Mouse (Mus musculus) T-helper 1 cell (primary cell): ENCODE measurements around the gene Mmgt2.

Source experiments
- in situ Hi-C: fragments of 300-600 bp; cut with MboI, MseI; formaldehyde crosslinking; loops from one replicate; pipeline ENCODE4 v1.15.1; 2025; ENCODE audit warnings: high pct_unique_total_duplicates

The Mmgt2 gene

GRCm38 (mm10) chr11:62693299-62694184 lies 45.1 kb downstream of the Mmgt2 start:
- in situ Hi-C loops, result no loop called here

- in situ Hi-C loops, result no loop called here
These were observed 46.7 kb downstream of the Mmgt2 start for GRCm38 (mm10) chr11:62695126-62695525.

- in situ Hi-C loops, result loop anchor here (5.0 kb wide), 1 partner anchor 38 kb away; no protein-coding TSS in a partner anchor
These were observed 51.3 kb downstream of the Mmgt2 start for GRCm38 (mm10) chr11:62699749-62700148.

GRCm38 (mm10) chr11:62701218-62701617 lies 52.8 kb downstream of the Mmgt2 start:
- in situ Hi-C loops, result loop anchor here (5.0 kb wide), 1 partner anchor 36 kb away; no protein-coding TSS in a partner anchor

GRCm38 (mm10) chr11:62706141-62706540 lies 57.7 kb downstream of the Mmgt2 start:
- in situ Hi-C loops, result no loop called here

GRCm38 (mm10) chr11:62708252-62708651 lies 59.8 kb downstream of the Mmgt2 start:
- in situ Hi-C loops, result no loop called here

GRCm38 (mm10) chr11:62710657-62711056 lies 62.2 kb downstream of the Mmgt2 start:
- in situ Hi-C loops, result no loop called here
